Mouse (Mus musculus): ENCODE data around the gene Abr. TPM values are rescaled to one million over a fixed set of nuclear protein-coding genes. Genes with fewer than 3 reads are reported as not detected.
A peak's percentile ranks its signal among the peaks of the same experiment; 100 is the strongest.

Abr gene
- total and polyA plus RNA-seq, 3 experiments = 3.8 to 8.8 TPM; not detected in 1

DNA sequence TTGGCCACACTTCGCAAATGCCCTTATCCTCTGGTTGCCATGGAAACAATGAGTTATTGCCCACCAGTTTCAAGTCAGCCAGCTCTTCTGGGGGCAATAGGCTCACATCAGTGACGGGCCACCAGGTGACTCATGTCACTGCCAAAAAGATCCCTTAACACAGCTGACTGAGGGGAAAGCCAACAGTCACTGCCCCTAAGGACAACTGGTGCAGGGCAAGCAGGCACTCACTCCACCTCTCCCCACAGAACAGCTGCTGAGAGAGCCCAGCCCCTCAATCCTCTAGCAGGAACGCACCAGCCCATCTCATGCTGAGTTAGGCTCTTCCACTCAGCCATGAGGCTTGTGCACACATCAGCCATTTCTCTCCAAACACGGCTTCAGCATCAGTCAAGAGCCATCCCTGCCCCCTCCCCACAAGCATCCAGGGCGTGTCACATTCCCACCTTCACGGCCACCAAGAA lies 128.3 kb downstream of the Abr start:
- H3K9ac ChIP-seq (ENCODE audit: control insufficient read depth, low read depth, low read length, poor library complexity, severe bottlenecking) = peak overlapping the region; percentile 89
- H3K4me1 ChIP-seq (ENCODE audit: control insufficient read depth in 1 of 2, insufficient read depth in 2 of 2, low read length in 2 of 2) = peaks cover 0 to 24% of the 10 kb centered on the region in 2 experiments; a peak in 2 of 4 replicates
- no peaks in the 10 kb centered on the region for H3K9me3 ChIP-seq (replicated peaks; ENCODE audit: insufficient read depth, low read length)
- no peaks in the 10 kb centered on the region; the same call in 1 of the 2 replicates for H3K79me2 ChIP-seq (ENCODE audit: control insufficient read depth, insufficient read depth, low read length, poor library complexity)
- no peaks in the 10 kb centered on the region for H3K27me3 ChIP-seq (ENCODE audit: control insufficient read depth in 1 of 2, insufficient read depth in 2 of 2, low read length in 2 of 2)
- H3K4me3 ChIP-seq (ENCODE audit: control insufficient read depth in 1 of 2, insufficient read depth in 1 of 2, low read depth in 2 of 2, low read length in 2 of 2) = peak overlapping the region; percentile 61 to 87
- TF ChIP-seq SIN3A (IDR thresholded peaks at IDR 0.05; ENCODE audit: low read length) (peak; percentile 61; the same call in 1 of the 2 replicates), RCOR1 (IDR thresholded peaks at IDR 0.05; ENCODE audit: low read depth, low read length) (no peak), MAZ (IDR thresholded peaks at IDR 0.05; ENCODE audit: low read depth, low read length) (peak; percentile 56), KAT2A (conservative IDR thresholded peaks at IDR 0.05; ENCODE audit: low read depth, low read length) (no peak), MEF2A (IDR thresholded peaks at IDR 0.05; ENCODE audit: extremely low read depth, insufficient replicate concordance, low read depth, low read length, poor library complexity, severe bottlenecking) (no peak), CHD2 (IDR thresholded peaks at IDR 0.05; ENCODE audit: low read length) (no peak), UBTF (IDR thresholded peaks at IDR 0.05; ENCODE audit: borderline replicate concordance, insufficient read depth, low read depth, low read length) (no peak), ETS1 (IDR thresholded peaks at IDR 0.05; ENCODE audit: low read depth, low read length) (0 out of 2 replicates have a peak, but pooled peaks have one; percentile 23), NELFE (IDR thresholded peaks at IDR 0.05; ENCODE audit: low read depth, low read length) (peak; percentile 19; the same call in 1 of the 2 replicates), TAL1 (IDR thresholded peaks at IDR 0.05; ENCODE audit: low read length) (no peak)
- peaks cover 0 to 2% of the 10 kb centered on the region in 2 experiments; a peak in 1 of 4 replicates for H3K36me3 ChIP-seq (ENCODE audit: control insufficient read depth in 1 of 2, insufficient read depth in 2 of 2, low read length in 2 of 2)
- no peak overlapping the region for H3K27ac ChIP-seq (ENCODE audit: control insufficient read depth, low read depth, low read length)
- DNase-seq (ENCODE audit: low read depth, low spot score) = no peak

- Histone ChIP-seq H3K9ac (ENCODE audit: control insufficient read depth, low read depth, low read length, poor library complexity, severe bottlenecking) (no peak overlapping the region), H3K36me3 (ENCODE audit: control insufficient read depth in 1 of 2, insufficient read depth in 2 of 2, low read length in 2 of 2) (peaks cover 0 to 2% of the 10 kb centered on the region in 2 experiments; a peak in 1 of 4 replicates), H3K4me1 (ENCODE audit: control insufficient read depth in 1 of 2, insufficient read depth in 2 of 2, low read length in 2 of 2) (peaks cover 0 to 20% of the 10 kb centered on the region in 2 experiments; a peak in 2 of 4 replicates), H3K4me3 (ENCODE audit: control insufficient read depth in 1 of 2, insufficient read depth in 1 of 2, low read depth in 2 of 2, low read length in 2 of 2) (no peak overlapping the region), H3K79me2 (ENCODE audit: control insufficient read depth, insufficient read depth, low read length, poor library complexity) (no peaks in the 10 kb centered on the region; the same call in 1 of the 2 replicates), H3K27ac (ENCODE audit: control insufficient read depth, low read depth, low read length) (no peak overlapping the region), H3K9me3 (replicated peaks; ENCODE audit: insufficient read depth, low read length) (no peaks in the 10 kb centered on the region), H3K27me3 (ENCODE audit: control insufficient read depth in 1 of 2, insufficient read depth in 2 of 2, low read length in 2 of 2) (no peaks in the 10 kb centered on the region)
- no peak for TF ChIP-seq ETS1 (IDR thresholded peaks at IDR 0.05; ENCODE audit: low read depth, low read length)
- no peak for TF ChIP-seq MXI1 (IDR thresholded peaks at IDR 0.05; ENCODE audit: low read depth, low read length)
- no peak for TF ChIP-seq MAZ (IDR thresholded peaks at IDR 0.05; ENCODE audit: low read depth, low read length)
- TF ChIP-seq TAL1 (IDR thresholded peaks at IDR 0.05; ENCODE audit: low read length) = no peak
- TF ChIP-seq HCFC1 (IDR thresholded peaks at IDR 0.05; ENCODE audit: low read depth, low read length) = no peak
- TF ChIP-seq USF1 (IDR thresholded peaks at IDR 0.05; ENCODE audit: low read depth, low read length) = no peak
- no peak for TF ChIP-seq RCOR1 (IDR thresholded peaks at IDR 0.05; ENCODE audit: low read depth, low read length)
- no peak for TF ChIP-seq UBTF (IDR thresholded peaks at IDR 0.05; ENCODE audit: borderline replicate concordance, insufficient read depth, low read depth, low read length)
- TF ChIP-seq CTCF (IDR thresholded peaks at IDR 0.05 in 2 of 3, conservative IDR thresholded peaks at IDR 0.05 in 1 of 3; ENCODE audit: control insufficient read depth in 1 of 3, insufficient read depth in 1 of 3, low read depth in 2 of 3, low read length in 3 of 3, poor library complexity in 1 of 3, severe bottlenecking in 1 of 3) = no peak
- no peak for TF ChIP-seq ZC3H11A (IDR thresholded peaks at IDR 0.05; ENCODE audit: low read depth, low read length)
- TF ChIP-seq USF2 (IDR thresholded peaks at IDR 0.05; ENCODE audit: borderline replicate concordance in 1 of 2, insufficient read depth in 1 of 2, low read depth in 1 of 2, low read length in 2 of 2) = no peak
- TF ChIP-seq CHD2 (IDR thresholded peaks at IDR 0.05; ENCODE audit: low read length) = no peak
- peak; percentile 24 for DNase-seq (ENCODE audit: low read depth, low spot score)
Measured at GRCm38 (mm10) chr11:76493167-76493566, 128.9 kb downstream of the Abr start.

All from MEL (cell line).